Mouse (Mus musculus) heart, embryonic 10.5 days (tissue): ENCODE measurements at regions not wholly inside any gene's neighbourhood (a gene's known extent, or its start where the extent isn't known, plus 50 kb on each side); places are given as distances from the start of the nearest gene placed in this dataset.

Experiments
- DNase-seq: peaks from one replicate; pipeline ENCODE4 v3.0.0-alpha.2; 2017; ENCODE audit warnings: low spot score
- H3K27ac ChIP-seq: fragments of 300-500 bp; sonication (generic); 2 replicates; pipeline ENCODE4 v1.5.1; 2016; ENCODE audit warnings: mild to moderate bottlenecking
- H3K27me3 ChIP-seq: fragments of 300-500 bp; sonication (generic); 2 replicates; pipeline ENCODE4 v1.6.1; 2016; ENCODE audit warnings: mild to moderate bottlenecking; ENCODE audit not compliant: poor library complexity, insufficient read depth, severe bottlenecking
- H3K36me3 ChIP-seq: fragments of 300-500 bp; sonication (generic); 2 replicates; pipeline ENCODE4 v1.6.1; 2016; ENCODE audit warnings: mild to moderate bottlenecking, moderate library complexity
- H3K4me1 ChIP-seq: fragments of 300-500 bp; sonication (generic); 2 replicates; pipeline ENCODE4 v1.6.1; 2016; ENCODE audit warnings: mild to moderate bottlenecking
- H3K4me3 ChIP-seq: fragments of 300-500 bp; sonication (generic); 2 replicates; pipeline ENCODE4 v1.5.1; 2016; ENCODE audit warnings: mild to moderate bottlenecking, moderate library complexity
- H3K9me3 ChIP-seq: fragments of 300-500 bp; sonication (generic); 2 replicates; pipeline ENCODE4 v1.6.1; 2016; ENCODE audit warnings: mild to moderate bottlenecking, moderate library complexity
- WGBS: fragments of 180-500 bp; shearing (Covaris S2); methylation state at CpG from one replicate; pipeline ENCODE4 v1.1.7; 2016; 5-methylcytosine and 5-hydroxymethylcytosine counted together

GRCm38 (mm10) chrX:99275536-99275935 is 139.6 kb downstream of the Efnb1 start:
- Histone ChIP-seq H3K36me3 (no peaks in the 10 kb centered on the region), H3K9me3 (no peaks in the 10 kb centered on the region), H3K27me3 (peaks cover 64% of the 10 kb centered on the region), H3K4me3 (no peak overlapping the region), H3K4me1 (peaks cover 3% of the 10 kb centered on the region), H3K27ac (no peak overlapping the region)
- 80% methylated on average over 5 of the region's 5 CpGs for WGBS
- no peak for DNase-seq

- 78% methylated on average over 3 of the region's 3 CpGs for WGBS
- H3K36me3 ChIP-seq = no peaks in the 10 kb centered on the region
- H3K4me1 ChIP-seq = no peaks in the 10 kb centered on the region
- no peaks in the 10 kb centered on the region for H3K9me3 ChIP-seq
- no peak for DNase-seq
- H3K27me3 ChIP-seq = peaks cover 45% of the 10 kb centered on the region; the same call in 1 of the 2 replicates
- no peak overlapping the region for H3K4me3 ChIP-seq
- no peak overlapping the region for H3K27ac ChIP-seq
These were observed 136.0 kb downstream of the Efnb1 start for GRCm38 (mm10) chrX:99271908-99272307.

GRCm38 (mm10) chrX:99249038-99249607 is 113.2 kb downstream of the Efnb1 start:
- Histone ChIP-seq H3K4me1 (no peaks in the 10 kb centered on the region), H3K27ac (no peak overlapping the region), H3K36me3 (no peaks in the 10 kb centered on the region), H3K4me3 (no peak overlapping the region), H3K27me3 (peaks cover 86% of the 10 kb centered on the region), H3K9me3 (no peaks in the 10 kb centered on the region)
- 75% methylated on average over 5 of the region's 5 CpGs for WGBS
- DNase-seq = no peak

GRCm38 (mm10) chrX:99248181-99248580 is 112.3 kb downstream of the Efnb1 start:
- H3K4me1 ChIP-seq = no peaks in the 10 kb centered on the region
- H3K36me3 ChIP-seq = no peaks in the 10 kb centered on the region
- DNase-seq = no peak
- no peaks in the 10 kb centered on the region for H3K9me3 ChIP-seq
- no peak overlapping the region for H3K4me3 ChIP-seq
- H3K27ac ChIP-seq = no peak overlapping the region
- 79% methylated on average over 5 of the region's 5 CpGs for WGBS
- H3K27me3 ChIP-seq = peaks cover 88% of the 10 kb centered on the region

- no peak for DNase-seq
- no peak overlapping the region for H3K4me3 ChIP-seq
- peaks cover 4% of the 10 kb centered on the region for H3K4me1 ChIP-seq
- H3K27me3 ChIP-seq = peaks cover 87% of the 10 kb centered on the region
- no peak overlapping the region for H3K27ac ChIP-seq
- 77% methylated on average over 2 of the region's 2 CpGs for WGBS
- no peaks in the 10 kb centered on the region for H3K36me3 ChIP-seq
- H3K9me3 ChIP-seq = no peaks in the 10 kb centered on the region
These were observed 110.8 kb downstream of the Efnb1 start for GRCm38 (mm10) chrX:99246704-99247103.

- DNase-seq = no peak
- Histone ChIP-seq H3K4me3 (no peak overlapping the region), H3K36me3 (no peaks in the 10 kb centered on the region), H3K27ac (no peak overlapping the region), H3K4me1 (peaks cover 10% of the 10 kb centered on the region), H3K27me3 (peaks cover 89% of the 10 kb centered on the region), H3K9me3 (no peaks in the 10 kb centered on the region)
- WGBS = 83% methylated on average over 8 of the region's 8 CpGs
These were observed 110.1 kb downstream of the Efnb1 start for GRCm38 (mm10) chrX:99246051-99246450.

GRCm38 (mm10) chrX:99245541-99245940 is 109.6 kb downstream of the Efnb1 start:
- Histone ChIP-seq H3K9me3 (no peaks in the 10 kb centered on the region), H3K27ac (no peak overlapping the region), H3K4me3 (no peak overlapping the region), H3K27me3 (peaks cover 89% of the 10 kb centered on the region), H3K4me1 (peaks cover 11% of the 10 kb centered on the region), H3K36me3 (no peaks in the 10 kb centered on the region)
- DNase-seq = no peak
- WGBS = 76% methylated on average over 3 of the region's 3 CpGs

- Histone ChIP-seq H3K4me3 (no peak overlapping the region), H3K9me3 (no peaks in the 10 kb centered on the region), H3K4me1 (peaks cover 11% of the 10 kb centered on the region), H3K36me3 (no peaks in the 10 kb centered on the region), H3K27me3 (peaks cover 83% of the 10 kb centered on the region), H3K27ac (no peak overlapping the region)
- WGBS = 92% methylated on average over 5 of the region's 5 CpGs
- no peak for DNase-seq
These were observed 107.3 kb downstream of the Efnb1 start for GRCm38 (mm10) chrX:99243251-99243650.

- DNase-seq = no peak
- peaks cover 74% of the 10 kb centered on the region for H3K27me3 ChIP-seq
- no peaks in the 10 kb centered on the region for H3K36me3 ChIP-seq
- H3K27ac ChIP-seq = peak overlapping the region; percentile 24
- H3K4me1 ChIP-seq = peaks cover 11% of the 10 kb centered on the region
- WGBS = 25% methylated on average over 5 of the region's 5 CpGs
- H3K9me3 ChIP-seq = no peaks in the 10 kb centered on the region
- H3K4me3 ChIP-seq = no peak overlapping the region
These were observed 105.8 kb downstream of the Efnb1 start for GRCm38 (mm10) chrX:99241684-99242118.

GRCm38 (mm10) chrX:99233035-99233434 is 97.1 kb downstream of the Efnb1 start:
- DNase-seq = no peak
- Histone ChIP-seq H3K27ac (no peak overlapping the region), H3K4me3 (no peak overlapping the region), H3K36me3 (no peaks in the 10 kb centered on the region), H3K4me1 (peaks cover 6% of the 10 kb centered on the region; the same call in 1 of the 2 replicates), H3K9me3 (no peaks in the 10 kb centered on the region), H3K27me3 (peaks cover 54% of the 10 kb centered on the region; the same call in 1 of the 2 replicates)
- 56% methylated on average over 3 of the region's 3 CpGs for WGBS

GRCm38 (mm10) chrX:99232331-99232730 is 96.4 kb downstream of the Efnb1 start:
- Histone ChIP-seq H3K4me1 (peaks cover 7% of the 10 kb centered on the region; the same call in 1 of the 2 replicates), H3K27me3 (peaks cover 61% of the 10 kb centered on the region; the same call in 1 of the 2 replicates), H3K4me3 (no peak overlapping the region), H3K27ac (no peak overlapping the region), H3K9me3 (no peaks in the 10 kb centered on the region), H3K36me3 (no peaks in the 10 kb centered on the region)
- DNase-seq = no peak
- 58% methylated on average over 7 of the region's 7 CpGs for WGBS

GRCm38 (mm10) chrX:99225111-99225752 is 89.3 kb downstream of the Efnb1 start:
- Histone ChIP-seq H3K9me3 (no peaks in the 10 kb centered on the region), H3K27ac (peak overlapping the region; percentile 29; the same call in 1 of the 2 replicates)
- 57% methylated on average over 7 of the region's 7 CpGs for WGBS

GRCm38 (mm10) chrX:99222017-99222416 is 86.1 kb downstream of the Efnb1 start:
- no peak for DNase-seq
- 74% methylated on average over 5 of the region's 5 CpGs for WGBS
- Histone ChIP-seq H3K9me3 (no peaks in the 10 kb centered on the region), H3K4me1 (peaks cover 34% of the 10 kb centered on the region), H3K27me3 (peaks cover 84% of the 10 kb centered on the region), H3K4me3 (no peak overlapping the region), H3K36me3 (no peaks in the 10 kb centered on the region), H3K27ac (no peak overlapping the region)

More at GRCm38 (mm10) chrX:99225111-99225752, 89.3 kb downstream of the Efnb1 start:
- Histone ChIP-seq H3K4me3 (no peak overlapping the region), H3K27me3 (peaks cover 82% of the 10 kb centered on the region), H3K4me1 (peaks cover 19% of the 10 kb centered on the region), H3K36me3 (no peaks in the 10 kb centered on the region)
- DNase-seq = no peak
